Comparison of ENCODE assay signal across 9 mouse cellular contexts in genomic region chr16:23099632-23100031, GRCm38 (mm10). TPM values are rescaled to one million over a fixed set of nuclear protein-coding genes. Genes with fewer than 3 reads are reported as not detected.
A peak's percentile ranks its signal among the peaks of the same experiment; 100 is the strongest.
DNase-seq lines count a peak whose midpoint lies in the region; ATAC-seq lines count a peak whose summit lies in the region.
"Had no signal": no experiment of that assay in that cellular context is flagged by ENCODE, and none has a peak within 500 bp of the region (broad histone marks: within the 10 kb centered on the region; RNA-seq: fewer than 3 reads in every experiment).

No protein-coding gene starts in this region.

- no peaks in the 10 kb centered on the region for H3K27me3 ChIP-seq in kidney, embryonic 15.5 days
- H3K27me3 ChIP-seq in embryonic facial prominence, embryonic 12.5 days, result 0 out of 2 replicates have a peak, but pooled peaks cover 6% of the 10 kb centered on the region
- H3K27me3 ChIP-seq in intestine, embryonic 16.5 days (replicated peaks; ENCODE audit: control insufficient read depth, insufficient read depth, low read length), result no peaks in the 10 kb centered on the region
- no peaks in the 10 kb centered on the region for H3K27me3 ChIP-seq in neural tube, embryonic 11.5 days (ENCODE audit: control insufficient read depth, insufficient read depth, low read length)

- H3K4me2 ChIP-seq in kidney, embryonic 15.5 days, result peak overlapping the region; percentile 68
- peak overlapping the region; percentile 53 for H3K4me2 ChIP-seq in embryonic facial prominence, embryonic 12.5 days (replicated peaks)
- peak overlapping the region; percentile 66 for H3K4me2 ChIP-seq in intestine, embryonic 16.5 days (ENCODE audit: low read depth, low read length)
- H3K4me2 ChIP-seq in neural tube, embryonic 11.5 days (ENCODE audit: low read depth), result peak overlapping the region; percentile 37

- no peak for DNase-seq in kidney, adult 11 months
- DNase-seq in neural tube, embryonic 11.5 days (ENCODE audit: low spot score), result no peak
- DNase-seq in frontal cortex, adult 2 months (ENCODE audit: extremely low spot score in 1 of 2, low spot score in 1 of 2), result no peak
- DNase-seq in spleen, postnatal 14 days (ENCODE audit: low spot score in 2 of 2), result no peak
- no peak for DNase-seq in adipocyte (ENCODE audit: low spot score)

- H3K9ac ChIP-seq in kidney, embryonic 15.5 days, result peak overlapping the region; percentile 47; the same call in 1 of the 2 replicates
- H3K9ac ChIP-seq in embryonic facial prominence, embryonic 12.5 days, result peak overlapping the region; percentile 43; the same call in 1 of the 2 replicates
- H3K9ac ChIP-seq in intestine, embryonic 16.5 days (ENCODE audit: low read depth, low read length), result peak overlapping the region; percentile 69
- peak overlapping the region; percentile 35 for H3K9ac ChIP-seq in neural tube, embryonic 11.5 days (ENCODE audit: low read length)

- H3K4me3 ChIP-seq in kidney, embryonic 15.5 days (replicated peaks), result peak overlapping the region; percentile 43
- H3K4me3 ChIP-seq in embryonic facial prominence, embryonic 12.5 days, result peak overlapping the region; percentile 34
- H3K4me3 ChIP-seq in intestine, embryonic 16.5 days (ENCODE audit: low read length), result peak overlapping the region; percentile 44
- peak overlapping the region; percentile 19 for H3K4me3 ChIP-seq in neural tube, embryonic 11.5 days (ENCODE audit: low read depth, low read length)

- H3K9me3 ChIP-seq in kidney, embryonic 15.5 days (replicated peaks), result no peaks in the 10 kb centered on the region
- H3K9me3 ChIP-seq in embryonic facial prominence, embryonic 12.5 days, result no peaks in the 10 kb centered on the region
- no peaks in the 10 kb centered on the region for H3K9me3 ChIP-seq in intestine, embryonic 16.5 days (ENCODE audit: control insufficient read depth, low read length)
- H3K9me3 ChIP-seq in neural tube, embryonic 11.5 days (ENCODE audit: control insufficient read depth, low read length), result no peaks in the 10 kb centered on the region

- no peaks in the 10 kb centered on the region for H3K36me3 ChIP-seq in kidney, embryonic 15.5 days
- H3K36me3 ChIP-seq in embryonic facial prominence, embryonic 12.5 days, result no peaks in the 10 kb centered on the region
- no peaks in the 10 kb centered on the region for H3K36me3 ChIP-seq in intestine, embryonic 16.5 days (ENCODE audit: control insufficient read depth, insufficient read depth, low read length)
- H3K36me3 ChIP-seq in neural tube, embryonic 11.5 days (ENCODE audit: control insufficient read depth, insufficient read depth, low read length), result no peaks in the 10 kb centered on the region

- H3K4me1 ChIP-seq in kidney, embryonic 15.5 days, result peaks cover 24% of the 10 kb centered on the region
- H3K4me1 ChIP-seq in embryonic facial prominence, embryonic 12.5 days, result peaks cover 12% of the 10 kb centered on the region
- peaks cover 18% of the 10 kb centered on the region; the same call in 1 of the 2 replicates for H3K4me1 ChIP-seq in intestine, embryonic 16.5 days (ENCODE audit: control insufficient read depth, insufficient read depth, low read length)
- H3K4me1 ChIP-seq in neural tube, embryonic 11.5 days (ENCODE audit: control insufficient read depth, insufficient read depth, low read length), result no peaks in the 10 kb centered on the region

- H3K27ac ChIP-seq in kidney, embryonic 15.5 days, result 0 out of 2 replicates have a peak overlapping the region, but pooled peaks have one; percentile 1
- no peak overlapping the region for H3K27ac ChIP-seq in embryonic facial prominence, embryonic 12.5 days
- peak overlapping the region; percentile 48; the same call in 1 of the 2 replicates for H3K27ac ChIP-seq in intestine, embryonic 16.5 days (ENCODE audit: low read length)
- H3K27ac ChIP-seq in neural tube, embryonic 11.5 days (ENCODE audit: low read depth, low read length), result no peak overlapping the region

- no peak for ATAC-seq in kidney, embryonic 15.5 days (replicated peaks; ENCODE audit: low FRiP score)
- ATAC-seq in embryonic facial prominence, embryonic 12.5 days (ENCODE audit: insufficient number of reproducible peaks, insufficient read depth, low FRiP score, low TSS enrichment), result no peak
- no peak for ATAC-seq in intestine, embryonic 16.5 days
- no peak for ATAC-seq in neural tube, embryonic 11.5 days (ENCODE audit: insufficient read depth, low FRiP score, low TSS enrichment)

- 16% methylated on average over 12 of the region's 12 CpGs for WGBS in kidney, embryonic 15.5 days
- WGBS in embryonic facial prominence, embryonic 12.5 days, result 4% methylated on average over 12 of the region's 12 CpGs
- WGBS in intestine, embryonic 16.5 days, result 21% methylated on average over 12 of the region's 12 CpGs
- whole genome bisulfite sequencing in neural tube, embryonic 11.5 days, result 11% methylated on average over 12 of the region's 12 CpGs

RNA-seq across cellular contexts. Expression of gene Eif4a2, which starts 7.6 kb away (rescaled TPM):
- 217 and 225 TPM in 2 replicates for polyA plus RNA-seq in kidney, embryonic 15.5 days (2015; fragmentation: Nextera tagmentation; extraction: Ambion mirVana)
- polyA plus RNA-seq in embryonic facial prominence, embryonic 12.5 days (2016; fragmentation: Nextera tagmentation; extraction: Ambion mirVana), result 243 and 251 TPM in 2 replicates
- 193 TPM in 2 replicates for polyA plus RNA-seq in intestine, embryonic 16.5 days (2015; fragmentation: Nextera tagmentation; extraction: Ambion mirVana)
- 217 and 230 TPM in 2 replicates for polyA plus RNA-seq in neural tube, embryonic 11.5 days (2014; fragmentation: Nextera tagmentation; extraction: Ambion mirVana)
- 687 and 787 TPM in 2 replicates for polyA plus RNA-seq in frontal cortex, adult 2 months (2012; rRNA removed)

RNA-seq across cellular contexts. Expression of gene Rfc4, which starts 27.9 kb away (rescaled TPM):
- 125 and 132 TPM in 2 replicates for polyA plus RNA-seq in kidney, embryonic 15.5 days (2015; fragmentation: Nextera tagmentation; extraction: Ambion mirVana)
- polyA plus RNA-seq in embryonic facial prominence, embryonic 12.5 days (2016; fragmentation: Nextera tagmentation; extraction: Ambion mirVana), result 139 and 150 TPM in 2 replicates
- polyA plus RNA-seq in intestine, embryonic 16.5 days (2015; fragmentation: Nextera tagmentation; extraction: Ambion mirVana), result 88.3 and 107 TPM in 2 replicates
- polyA plus RNA-seq in neural tube, embryonic 11.5 days (2014; fragmentation: Nextera tagmentation; extraction: Ambion mirVana), result 150 and 184 TPM in 2 replicates
- polyA plus RNA-seq in frontal cortex, adult 2 months (2012; rRNA removed), result 2.7 TPM in 2 replicates
- polyA plus RNA-seq: liver, adult 2 months had no signal

RNA-seq across cellular contexts. Expression of gene Kng1, which starts 42.0 kb away (rescaled TPM):
- 4.8 and 9.2 TPM in 2 replicates for polyA plus RNA-seq in kidney, embryonic 15.5 days (2015; fragmentation: Nextera tagmentation; extraction: Ambion mirVana)
- polyA plus RNA-seq in embryonic facial prominence, embryonic 12.5 days (2016; fragmentation: Nextera tagmentation; extraction: Ambion mirVana), result 0.14 TPM in 1 of 2 replicates, not detected in the other
- 5.4 and 15.1 TPM in 2 replicates for polyA plus RNA-seq in intestine, embryonic 16.5 days (2015; fragmentation: Nextera tagmentation; extraction: Ambion mirVana)
- polyA plus RNA-seq in neural tube, embryonic 11.5 days (2014; fragmentation: Nextera tagmentation; extraction: Ambion mirVana), result not detected in 2 replicates
- 0.32 TPM in 1 of 2 replicates, not detected in the other for polyA plus RNA-seq in frontal cortex, adult 2 months (2012; rRNA removed)

RNA-seq across cellular contexts. Expression of gene Adipoq, which starts 46.7 kb away (rescaled TPM):
- not detected in 2 replicates for polyA plus RNA-seq in kidney, embryonic 15.5 days (2015; fragmentation: Nextera tagmentation; extraction: Ambion mirVana)
- not detected in 2 replicates for polyA plus RNA-seq in embryonic facial prominence, embryonic 12.5 days (2016; fragmentation: Nextera tagmentation; extraction: Ambion mirVana)
- polyA plus RNA-seq in intestine, embryonic 16.5 days (2015; fragmentation: Nextera tagmentation; extraction: Ambion mirVana), result not detected in 2 replicates
- not detected in 2 replicates for polyA plus RNA-seq in neural tube, embryonic 11.5 days (2014; fragmentation: Nextera tagmentation; extraction: Ambion mirVana)
- 0.16 and 0.25 TPM in 2 replicates for polyA plus RNA-seq in frontal cortex, adult 2 months (2012; rRNA removed)
- polyA plus RNA-seq: liver, adult 2 months had no signal

Comparison
In these comparisons a context has a peak if more than half of its experiments do, and no peak if none do; other contexts are left out.
1. H3K27ac ChIP-seq: peak in kidney, embryonic 15.5 days (single experiment) and intestine, embryonic 16.5 days (single experiment); none in embryonic facial prominence, embryonic 12.5 days (single experiment) and neural tube, embryonic 11.5 days (single experiment).
2. RNA of gene Rfc4, which starts 27.9 kb away (polyA plus RNA-seq): 150 to 184 TPM in neural tube, embryonic 11.5 days, 139 to 150 TPM in embryonic facial prominence, embryonic 12.5 days, 125 to 132 TPM in kidney, embryonic 15.5 days and 88.3 to 107 TPM in intestine, embryonic 16.5 days; 2.7 TPM in frontal cortex, adult 2 months; every median in the first group is over 10 times any median in the second.
3. Peak in every context shown above with its lines, with median percentiles within 50 percentile points of each other: H3K4me2 ChIP-seq, H3K4me3 ChIP-seq and H3K9ac ChIP-seq.